Mouse (Mus musculus) forebrain, embryonic 13.5 days (tissue): ENCODE data around the gene Adi1. TPM values are rescaled to one million over a fixed set of nuclear protein-coding genes. Genes with fewer than 3 reads are reported as not detected.

ENCODE experiments used
- ATAC-seq: fragments of 200-750 bp; cut with Nextera tagmentation; 2 replicates; pipeline ENCODE4 v1.8.0; 2017
- H3K27ac ChIP-seq: fragments of 300-500 bp; sonication (generic); 2 replicates; pipeline ENCODE4 v1.5.1; 2015; ENCODE audit warnings: inconsistent platforms, mild to moderate bottlenecking, moderate library complexity
- H3K27me3 ChIP-seq: fragments of 300-500 bp; sonication (generic); 2 replicates; pipeline ENCODE4 v1.6.1; 2015; ENCODE audit warnings: mild to moderate bottlenecking, inconsistent platforms
- H3K36me3 ChIP-seq: fragments of 300-500 bp; sonication (generic); 2 replicates; pipeline ENCODE4 v1.6.1; 2015; ENCODE audit warnings: mild to moderate bottlenecking, inconsistent platforms; ENCODE audit not compliant: poor library complexity, severe bottlenecking
- H3K4me1 ChIP-seq: fragments of 300-500 bp; sonication (generic); 2 replicates; pipeline ENCODE4 v1.6.1; 2015; ENCODE audit warnings: inconsistent platforms
- H3K4me2 ChIP-seq: fragments of 300-500 bp; sonication (generic); 2 replicates; pipeline ENCODE4 v1.6.1; 2015; ENCODE audit warnings: inconsistent platforms, mild to moderate bottlenecking, moderate library complexity
- H3K4me3 ChIP-seq: fragments of 300-500 bp; sonication (generic); 2 replicates; pipeline ENCODE4 v1.5.1; 2015; ENCODE audit warnings: mild to moderate bottlenecking, inconsistent platforms
- H3K9ac ChIP-seq: fragments of 300-500 bp; sonication (generic); 2 replicates; pipeline ENCODE4 v1.6.1; 2015; ENCODE audit warnings: mild to moderate bottlenecking, inconsistent platforms
- H3K9me3 ChIP-seq: fragments of 300-500 bp; sonication (generic); replicated peaks from 2 replicates; pipeline ENCODE4 v1.6.1; 2016; ENCODE audit warnings: inconsistent platforms
- WGBS: fragments of 180-500 bp; shearing (Covaris S2); methylation state at CpG from one replicate; pipeline ENCODE4 v1.1.7; 2015; 5-methylcytosine and 5-hydroxymethylcytosine counted together
- polyA plus RNA-seq: library from polyadenylated mRNA; unstranded; fragments of >200 nt; fragmentation: Nextera tagmentation; extraction: Ambion mirVana; gene quantifications from 2 replicates; pipeline ENCODE4 v1.2.1, GENCODE M21; 2015

Gene Adi1
- polyA plus RNA-seq, 1 experiment from 2014 or later, result 44.6 TPM

DNA sequence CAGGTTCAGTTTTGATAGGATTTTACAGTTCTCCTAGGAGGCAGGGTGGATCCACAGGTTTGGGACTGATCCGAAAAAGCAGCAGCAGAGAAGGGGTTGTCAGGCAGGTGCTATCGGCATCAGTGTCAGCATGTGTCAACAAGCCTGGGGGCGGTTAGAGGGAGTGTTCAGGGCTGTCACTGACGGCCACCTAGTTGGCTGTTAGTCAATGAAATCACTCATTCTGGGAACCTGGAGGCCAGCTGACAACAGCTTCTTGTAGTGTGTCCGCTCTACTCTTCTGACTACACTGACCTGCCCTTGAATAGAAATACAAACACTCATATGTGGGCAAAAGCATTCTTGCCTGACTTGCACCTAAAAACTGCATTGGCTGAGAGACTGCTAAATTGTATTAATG is 24.1 kb downstream of the Adi1 start:
- H3K9ac ChIP-seq, result 0 out of 2 replicates have a peak overlapping the region, but pooled peaks have one; percentile 16
- no peak for ATAC-seq
- peaks cover 33% of the 10 kb centered on the region for H3K4me1 ChIP-seq
- H3K27me3 ChIP-seq, result no peaks in the 10 kb centered on the region
- H3K4me3 ChIP-seq, result no peak overlapping the region
- no peaks in the 10 kb centered on the region for H3K9me3 ChIP-seq
- 75% methylated on average over 5 of the region's 5 CpGs for WGBS
- peak overlapping the region; percentile 57 for H3K27ac ChIP-seq
- H3K4me2 ChIP-seq, result no peak overlapping the region
- H3K36me3 ChIP-seq, result peaks cover 21% of the 10 kb centered on the region; the same call in 1 of the 2 replicates

DNA sequence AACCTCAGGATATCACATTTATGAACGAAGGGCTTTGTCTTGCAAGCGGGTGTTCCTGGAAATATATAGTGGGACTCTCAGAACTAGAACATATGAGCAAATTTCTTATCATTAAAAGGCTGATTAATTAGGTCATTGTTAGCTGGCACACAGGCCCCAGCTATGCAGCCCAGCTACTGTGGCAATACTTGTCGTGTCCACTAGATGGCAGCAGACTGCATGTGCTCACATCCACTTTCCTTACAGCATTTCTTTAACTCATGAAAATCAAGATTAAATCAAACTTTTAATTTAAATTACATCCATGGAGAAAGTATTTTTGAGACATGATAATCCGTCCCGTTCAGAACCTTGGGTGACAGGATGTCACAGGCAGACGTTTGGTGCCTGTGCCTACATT is 24.6 kb downstream of the Adi1 start:
- WGBS, result 6% methylated on average over 6 of the region's 6 CpGs

DNA sequence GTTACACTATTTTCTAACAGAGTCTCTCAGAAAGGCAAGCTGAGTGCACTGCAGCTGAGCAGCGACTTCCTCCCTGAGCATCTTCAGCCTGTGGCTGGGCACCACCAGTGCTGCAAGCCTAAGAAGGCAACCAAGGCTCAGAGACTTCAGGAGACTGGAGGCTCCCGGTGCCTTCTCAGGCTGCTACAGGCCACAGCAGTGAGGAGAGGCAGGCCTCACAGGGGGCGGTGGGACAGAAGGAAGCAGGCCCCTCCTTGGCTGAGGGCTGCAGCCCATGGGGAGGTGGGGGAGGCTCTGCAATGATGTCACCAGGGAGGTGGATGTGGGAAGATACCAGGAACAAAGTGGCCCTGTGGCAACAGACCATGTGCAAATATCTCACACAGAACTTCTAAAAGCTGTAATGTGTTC is 25.1 kb downstream of the Adi1 start:
- Histone ChIP-seq H3K36me3 (peaks cover 19% of the 10 kb centered on the region; the same call in 1 of the 2 replicates), H3K27me3 (no peaks in the 10 kb centered on the region), H3K4me3 (no peak overlapping the region), H3K9me3 (no peaks in the 10 kb centered on the region), H3K4me2 (no peak overlapping the region), H3K9ac (peak overlapping the region; percentile 56), H3K4me1 (peaks cover 37% of the 10 kb centered on the region), H3K27ac (peak overlapping the region; percentile 93)
- 35% methylated on average over 3 of the region's 3 CpGs for WGBS
- ATAC-seq, result peak; percentile 22

More for the DNA sequence above, 24.6 kb downstream of the Adi1 start:
- Histone ChIP-seq H3K4me2 (no peak overlapping the region), H3K9me3 (no peaks in the 10 kb centered on the region), H3K27me3 (no peaks in the 10 kb centered on the region), H3K9ac (peak overlapping the region; percentile 56), H3K4me1 (peaks cover 34% of the 10 kb centered on the region), H3K36me3 (peaks cover 21% of the 10 kb centered on the region; the same call in 1 of the 2 replicates), H3K4me3 (no peak overlapping the region), H3K27ac (peak overlapping the region; percentile 93)
- peak; percentile 60 for ATAC-seq

DNA sequence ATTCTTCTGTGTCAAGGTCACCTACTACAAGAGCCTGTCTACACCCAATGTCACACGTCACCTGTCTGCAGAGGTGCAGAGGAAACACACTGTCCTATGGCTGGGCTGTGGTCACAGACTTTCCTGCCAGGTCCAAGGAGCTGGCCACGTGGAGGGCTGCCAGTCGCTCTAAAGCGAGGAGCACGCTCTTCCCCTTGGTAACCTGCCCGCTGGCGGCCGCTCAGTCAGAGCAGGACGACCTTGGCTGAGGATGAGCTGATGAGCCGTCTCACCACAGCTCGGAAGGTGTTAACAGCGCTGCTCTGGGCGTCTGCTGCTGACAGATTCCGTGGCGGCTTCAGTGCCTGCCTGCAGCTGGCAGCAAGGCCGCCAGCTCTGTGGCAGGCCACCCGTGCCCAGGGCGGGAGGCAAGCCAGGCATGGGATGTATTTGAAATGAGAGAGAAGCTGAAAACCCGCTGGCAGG is 25.6 kb downstream of the Adi1 start:
- Histone ChIP-seq H3K4me2 (no peak overlapping the region), H3K4me1 (peaks cover 37% of the 10 kb centered on the region), H3K9ac (peak overlapping the region; percentile 56), H3K27me3 (no peaks in the 10 kb centered on the region), H3K36me3 (peaks cover 14% of the 10 kb centered on the region; the same call in 1 of the 2 replicates), H3K9me3 (no peaks in the 10 kb centered on the region), H3K4me3 (no peak overlapping the region), H3K27ac (peak overlapping the region; percentile 93)
- WGBS, result 63% methylated on average over 19 of the region's 19 CpGs
- peak; percentile 72 for ATAC-seq

DNA sequence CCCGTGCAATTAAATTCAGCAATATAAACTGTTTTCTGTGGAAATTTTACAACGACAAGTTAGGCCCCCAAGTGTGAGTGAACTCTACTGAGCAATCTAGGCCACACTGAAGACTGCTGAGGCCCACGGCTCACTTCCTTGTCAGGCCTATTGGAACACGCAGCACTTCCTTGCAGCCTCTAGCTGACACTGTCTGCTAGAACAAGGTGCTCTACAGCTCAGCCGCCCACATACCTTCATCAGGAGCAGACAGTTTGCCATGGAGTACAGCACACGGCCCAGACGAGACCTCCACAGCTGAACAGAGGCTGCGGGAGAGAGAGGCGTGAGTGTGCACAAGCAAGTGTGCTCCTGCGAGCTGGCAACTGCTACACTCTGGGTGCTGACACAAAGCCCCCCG is 26.3 kb downstream of the Adi1 start:
- no peaks in the 10 kb centered on the region for H3K9me3 ChIP-seq
- 75% methylated on average over 11 of the region's 11 CpGs for WGBS
- 0 out of 2 replicates have a peak, but pooled peaks have one; percentile 13 for ATAC-seq
- H3K27me3 ChIP-seq, result no peaks in the 10 kb centered on the region
- peak overlapping the region; percentile 45; the same call in 1 of the 2 replicates for H3K9ac ChIP-seq
- no peak overlapping the region for H3K4me3 ChIP-seq
- no peak overlapping the region for H3K4me2 ChIP-seq
- H3K4me1 ChIP-seq, result peaks cover 37% of the 10 kb centered on the region
- peak overlapping the region; percentile 93 for H3K27ac ChIP-seq
- H3K36me3 ChIP-seq, result peaks cover 7% of the 10 kb centered on the region; the same call in 1 of the 2 replicates

DNA sequence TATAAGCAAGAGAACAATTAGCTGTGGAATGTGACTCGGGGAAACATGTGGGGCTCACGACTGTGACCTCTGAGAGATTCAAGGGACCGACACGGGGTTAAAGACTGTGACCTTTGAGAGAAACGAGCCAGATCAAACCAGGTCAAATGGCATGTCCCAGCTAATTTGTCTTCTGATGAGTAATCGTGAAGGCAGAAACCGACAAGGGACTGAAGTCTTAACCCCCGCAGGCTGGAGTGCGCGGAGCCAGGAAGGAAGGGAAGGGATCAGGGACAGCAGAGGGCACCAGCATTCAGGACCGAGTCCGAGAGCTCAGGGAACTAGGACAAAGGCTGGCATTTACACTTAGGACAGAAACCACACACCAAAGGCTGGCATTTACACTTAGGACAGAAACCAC is 29.4 kb downstream of the Adi1 start:
- WGBS, result 19% methylated on average over 12 of the region's 12 CpGs
- no peak for ATAC-seq
- Histone ChIP-seq H3K9me3 (no peaks in the 10 kb centered on the region), H3K4me3 (no peak overlapping the region), H3K4me2 (no peak overlapping the region), H3K27ac (no peak overlapping the region), H3K36me3 (peaks cover 7% of the 10 kb centered on the region), H3K27me3 (no peaks in the 10 kb centered on the region), H3K4me1 (peaks cover 29% of the 10 kb centered on the region), H3K9ac (no peak overlapping the region)

DNA sequence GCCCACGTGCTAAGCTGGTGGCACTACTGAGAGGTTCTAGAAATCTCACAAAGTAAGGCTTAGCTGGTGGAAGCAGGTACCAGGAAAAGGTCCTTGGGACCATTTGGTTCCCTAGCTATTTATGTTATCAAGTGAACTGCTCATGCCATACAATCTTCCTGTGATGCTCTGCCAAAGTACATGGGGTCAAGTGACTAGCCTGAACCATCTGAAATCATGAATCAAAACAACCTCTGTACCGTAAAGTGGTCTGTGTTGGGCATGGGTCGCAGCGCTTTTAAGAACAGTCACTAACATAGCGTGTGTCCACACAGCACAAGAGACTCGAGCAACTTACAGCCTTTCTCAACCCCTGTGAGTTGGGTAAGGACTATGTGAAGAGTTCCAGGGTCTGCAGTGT is 30.2 kb downstream of the Adi1 start:
- Histone ChIP-seq H3K9ac (no peak overlapping the region), H3K27ac (no peak overlapping the region), H3K4me3 (no peak overlapping the region), H3K9me3 (no peaks in the 10 kb centered on the region), H3K36me3 (peaks cover 16% of the 10 kb centered on the region), H3K4me1 (peaks cover 22% of the 10 kb centered on the region), H3K27me3 (no peaks in the 10 kb centered on the region), H3K4me2 (no peak overlapping the region)
- WGBS, result 87% methylated on average over 6 of the region's 6 CpGs
- ATAC-seq, result no peak

DNA sequence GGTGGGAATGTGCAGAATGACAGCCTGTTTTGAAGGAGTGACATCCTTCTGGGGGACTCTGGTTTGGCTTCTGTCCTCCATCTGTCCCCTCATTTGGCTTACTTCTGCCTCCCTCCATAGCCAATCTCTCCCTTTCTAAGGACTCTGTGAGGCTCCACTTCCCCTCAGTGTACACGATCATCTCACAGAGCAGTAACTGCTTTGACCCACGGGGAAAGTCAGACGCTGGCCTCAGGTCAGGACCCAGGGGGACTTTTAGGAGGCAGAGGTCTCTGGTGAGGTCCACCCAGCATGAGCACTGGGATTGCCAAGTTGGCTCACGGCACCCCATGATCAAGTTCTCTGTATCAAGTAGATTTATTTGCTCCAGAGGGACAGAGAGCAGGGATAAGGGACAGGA is 33.1 kb downstream of the Adi1 start:
- no peaks in the 10 kb centered on the region for H3K9me3 ChIP-seq
- no peaks in the 10 kb centered on the region for H3K27me3 ChIP-seq
- no peak overlapping the region for H3K4me3 ChIP-seq
- H3K4me2 ChIP-seq, result no peak overlapping the region
- ATAC-seq, result no peak
- WGBS, result 95% methylated on average over 4 of the region's 4 CpGs
- H3K36me3 ChIP-seq, result peaks cover 44% of the 10 kb centered on the region
- peaks cover 8% of the 10 kb centered on the region for H3K4me1 ChIP-seq
- no peak overlapping the region for H3K9ac ChIP-seq
- no peak overlapping the region for H3K27ac ChIP-seq

DNA sequence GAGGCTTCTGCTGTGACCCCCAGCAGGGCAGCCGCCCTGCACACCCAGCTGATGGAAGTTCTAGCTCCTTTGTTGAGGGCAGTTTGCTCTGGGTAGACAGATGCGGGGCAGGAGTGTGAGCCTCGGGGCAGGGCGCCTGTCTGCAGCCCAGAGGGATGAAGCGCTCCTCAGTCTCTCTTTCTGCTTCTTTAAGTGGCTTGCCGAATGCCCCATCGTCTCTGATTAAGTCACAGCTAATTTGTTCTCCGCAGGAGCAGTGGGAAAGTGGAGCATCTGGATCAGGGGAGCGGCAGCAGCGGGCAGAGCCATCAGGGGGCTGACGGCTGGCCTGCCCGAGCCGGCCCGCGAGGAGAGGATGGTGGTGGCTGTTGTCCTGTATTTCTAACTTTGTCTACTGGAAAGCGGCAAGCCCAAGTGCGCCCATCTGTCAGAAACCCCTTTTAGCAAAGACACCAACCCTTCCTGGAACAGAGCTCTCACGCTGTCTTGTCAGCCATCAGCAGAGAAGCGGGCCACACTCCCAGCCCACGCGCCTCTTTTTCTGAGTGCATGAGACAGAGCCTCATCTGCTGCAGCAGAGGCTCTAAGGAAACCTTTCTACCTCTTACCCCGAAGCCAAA is 35.6 kb downstream of the Adi1 start:
- Histone ChIP-seq H3K4me1 (0 out of 2 replicates have a peak, but pooled peaks cover 4% of the 10 kb centered on the region), H3K36me3 (peaks cover 50% of the 10 kb centered on the region), H3K9ac (no peak overlapping the region), H3K9me3 (no peaks in the 10 kb centered on the region), H3K4me2 (no peak overlapping the region), H3K27ac (no peak overlapping the region; the same call in 1 of the 2 replicates), H3K4me3 (no peak overlapping the region), H3K27me3 (no peaks in the 10 kb centered on the region)
- 69% methylated on average over 22 of the region's 22 CpGs for WGBS
- no peak for ATAC-seq

DNA sequence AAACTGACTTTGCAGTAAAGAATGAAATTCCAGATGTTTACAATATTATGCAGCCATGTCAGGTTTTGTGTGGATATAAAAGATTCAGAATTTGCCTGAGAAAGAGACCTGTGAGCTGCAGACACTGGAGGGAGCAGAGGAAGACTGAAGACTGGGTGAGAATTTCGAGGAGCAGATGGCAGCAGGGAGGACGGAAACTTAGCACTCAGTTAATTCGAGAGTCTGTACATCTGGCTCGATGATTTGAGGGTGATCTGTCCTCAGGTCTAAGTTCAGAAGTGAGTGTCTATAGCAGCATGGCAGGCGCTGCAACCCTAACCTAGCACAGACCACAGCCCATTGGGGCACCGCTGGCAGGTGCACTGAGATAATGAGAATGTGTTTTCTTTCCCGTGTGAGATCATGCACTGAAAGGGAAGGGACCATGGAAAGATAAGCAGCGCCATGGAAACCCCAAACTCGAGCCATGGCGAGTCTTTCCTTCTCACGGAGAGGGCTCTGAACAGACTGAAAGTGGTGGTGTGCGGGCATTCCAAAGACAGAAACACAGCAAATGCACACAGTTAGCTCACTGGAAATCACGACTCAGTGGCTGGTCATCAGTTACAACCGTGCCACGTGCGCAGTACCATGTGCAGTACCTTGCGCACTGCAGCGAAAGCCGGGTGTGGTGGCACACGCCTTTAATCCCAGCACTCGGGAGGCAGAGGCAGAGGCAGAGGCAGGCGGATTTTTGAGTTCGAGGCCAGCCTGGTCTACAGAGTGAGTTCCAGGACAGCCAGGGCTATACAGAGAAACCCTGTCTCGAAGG is 40.0 kb downstream of the Adi1 start:
- 0 out of 2 replicates have a peak, but pooled peaks cover 4% of the 10 kb centered on the region for H3K4me1 ChIP-seq
- H3K27ac ChIP-seq, result no peak overlapping the region
- H3K9ac ChIP-seq, result no peak overlapping the region
- ATAC-seq, result no peak
- peaks cover 54% of the 10 kb centered on the region for H3K36me3 ChIP-seq
- no peak overlapping the region for H3K4me2 ChIP-seq
- H3K4me3 ChIP-seq, result no peak overlapping the region
- H3K27me3 ChIP-seq, result no peaks in the 10 kb centered on the region
- H3K9me3 ChIP-seq, result no peaks in the 10 kb centered on the region
- WGBS, result 85% methylated on average over 24 of the region's 24 CpGs

DNA sequence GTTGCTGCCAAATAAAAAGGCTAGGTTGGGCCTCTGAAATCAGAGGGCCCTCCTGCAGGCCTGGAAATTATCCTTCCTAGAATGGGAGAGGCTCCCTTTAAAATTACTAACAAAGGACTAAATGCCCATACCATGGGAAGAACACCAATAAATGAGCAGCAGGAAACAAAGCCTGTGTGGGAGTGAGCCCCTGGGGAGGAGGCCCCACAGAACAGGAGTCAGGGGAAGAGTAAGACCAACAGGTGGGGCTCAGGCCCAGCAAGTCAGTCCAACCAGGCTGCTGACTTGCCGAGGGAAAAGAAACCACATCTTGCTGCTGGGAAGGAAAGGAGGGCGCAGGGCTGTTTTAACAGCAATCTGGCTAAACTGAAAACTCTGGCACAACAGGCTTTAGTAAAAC is 42.0 kb downstream of the Adi1 start:
- H3K9me3 ChIP-seq, result no peaks in the 10 kb centered on the region
- ATAC-seq, result no peak
- no peak overlapping the region for H3K4me3 ChIP-seq
- no peaks in the 10 kb centered on the region for H3K27me3 ChIP-seq
- 63% methylated on average over 2 of the region's 2 CpGs for WGBS
- no peaks in the 10 kb centered on the region for H3K4me1 ChIP-seq
- H3K4me2 ChIP-seq, result no peak overlapping the region
- peaks cover 55% of the 10 kb centered on the region for H3K36me3 ChIP-seq
- no peak overlapping the region for H3K9ac ChIP-seq
- no peak overlapping the region for H3K27ac ChIP-seq

DNA sequence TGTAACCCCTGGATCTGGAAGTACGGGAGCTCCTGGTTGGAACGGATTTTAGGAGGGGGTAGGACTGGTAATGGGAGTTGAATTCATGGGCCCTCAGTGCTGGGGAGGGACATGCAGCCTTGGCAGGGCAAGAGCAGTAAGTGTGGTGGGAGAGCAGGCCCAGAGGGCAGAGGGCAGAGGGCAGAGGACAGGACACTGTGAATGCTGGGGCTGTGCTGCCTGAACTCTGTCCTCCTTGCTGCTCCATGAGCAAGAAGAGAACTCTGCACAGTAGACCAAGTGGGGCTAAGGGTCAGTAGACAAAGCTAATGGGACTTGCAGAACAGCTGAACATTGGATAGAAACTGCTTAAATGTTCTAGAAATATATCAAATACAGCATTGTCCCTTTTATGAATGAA is 43.1 kb downstream of the Adi1 start:
- no peak for ATAC-seq
- Histone ChIP-seq H3K9ac (no peak overlapping the region), H3K4me3 (no peak overlapping the region), H3K36me3 (peaks cover 50% of the 10 kb centered on the region), H3K27ac (no peak overlapping the region), H3K27me3 (no peaks in the 10 kb centered on the region), H3K4me2 (no peak overlapping the region), H3K9me3 (no peaks in the 10 kb centered on the region), H3K4me1 (no peaks in the 10 kb centered on the region)
- WGBS, result 94% methylated on average over 2 of the region's 2 CpGs
